Mouse (Mus musculus): ENCODE measurements at regions not wholly inside any gene's neighbourhood (a gene's known extent, or its start where the extent isn't known, plus 50 kb on each side); places are given as distances from the start of the nearest gene placed in this dataset.

DNA sequence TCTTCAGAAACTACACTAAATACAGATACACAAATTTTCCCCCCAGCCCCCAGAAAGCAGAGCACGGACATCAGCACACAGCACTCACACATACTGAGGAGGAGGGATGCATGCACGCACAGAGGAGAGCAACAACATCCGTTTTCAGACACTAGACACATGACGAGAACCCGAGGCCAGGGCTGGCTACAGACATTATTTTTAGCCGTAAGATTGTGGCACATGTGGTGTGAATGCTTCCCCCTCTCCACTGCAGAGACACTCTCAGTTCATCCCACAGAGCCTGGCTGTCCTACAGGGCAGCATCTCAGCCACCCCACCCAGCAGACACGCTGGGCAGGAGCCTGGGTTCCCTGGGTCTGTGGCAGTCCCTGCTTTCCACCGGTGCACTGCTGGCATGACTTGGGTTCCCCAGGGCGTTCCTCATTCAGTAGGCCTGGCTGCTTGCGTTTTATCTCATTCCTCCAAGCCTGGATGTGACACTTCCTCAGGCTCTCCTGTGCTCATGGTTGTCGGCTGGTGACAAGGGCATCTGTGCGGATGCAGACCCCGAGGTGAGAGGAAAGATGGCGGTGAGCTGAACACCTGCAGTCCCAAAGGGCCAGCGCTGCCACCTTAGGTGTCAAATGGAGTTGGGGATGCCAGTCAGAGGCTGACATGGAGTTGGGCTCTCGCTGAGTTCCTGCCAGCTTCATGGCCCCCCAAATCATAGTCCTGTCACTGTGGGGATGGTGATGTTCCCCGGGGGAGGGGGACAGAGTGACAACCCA lies 247.1 kb upstream of the Myt1l start:
- no peak for DNase-seq (ENCODE audit: low read depth)

DNA sequence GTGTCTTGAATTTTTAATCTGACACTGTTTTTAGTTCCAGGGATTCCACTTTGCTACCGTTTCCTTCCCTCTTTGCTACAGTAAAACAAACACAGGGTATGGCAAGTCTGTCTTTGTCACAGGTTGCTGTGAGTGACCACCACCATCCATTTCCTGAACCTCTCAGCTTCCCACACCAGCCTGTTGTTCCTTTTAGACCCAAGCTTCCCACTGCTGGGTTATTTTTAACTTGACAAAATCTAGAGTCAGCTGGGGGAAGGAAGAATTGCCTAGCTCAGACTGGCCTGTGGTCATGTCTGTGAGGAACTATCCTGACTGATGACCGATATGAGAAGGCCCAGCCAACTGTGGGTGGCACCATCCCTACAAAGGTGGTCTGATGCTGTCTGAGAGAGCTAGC lies 239.4 kb upstream of the Myt1l start:
- no peak for DNase-seq (ENCODE audit: low read depth)

DNA sequence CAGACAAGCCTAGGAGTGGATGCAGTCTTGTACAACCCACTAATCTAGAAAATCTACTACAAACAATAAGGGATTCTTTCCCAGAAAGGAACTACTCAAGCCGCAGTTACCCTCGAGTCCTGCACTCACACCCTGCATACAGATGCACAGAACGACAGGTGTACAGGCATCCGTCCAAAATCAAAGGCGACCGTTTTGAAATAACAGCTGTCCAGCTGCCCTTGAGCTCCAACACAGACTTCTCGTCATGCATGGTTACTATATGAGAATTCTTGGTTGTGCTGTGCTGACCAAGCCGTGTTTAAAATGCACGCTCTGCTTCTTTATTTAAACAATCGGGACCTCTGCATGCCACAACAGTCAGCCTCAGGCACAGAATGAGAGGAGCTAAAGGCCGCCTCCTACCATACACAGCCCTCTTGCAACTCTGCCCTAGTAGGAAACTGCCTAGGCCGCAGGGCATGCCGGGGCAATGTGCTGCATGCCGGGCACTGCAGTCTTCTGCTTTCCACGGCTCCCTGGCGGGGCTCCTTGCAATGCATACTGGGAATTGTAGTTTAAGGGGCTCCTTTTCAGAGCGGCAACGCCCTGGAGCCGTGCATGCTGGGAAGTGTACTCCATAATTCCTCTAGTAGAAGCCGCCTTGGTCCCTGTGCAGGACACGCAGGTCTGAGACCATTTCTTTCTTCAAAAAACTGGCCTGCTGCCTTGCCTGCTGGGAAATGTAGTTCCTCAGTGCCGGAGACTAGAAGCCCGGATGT lies 237.4 kb upstream of the Myt1l start:
- DNase-seq (ENCODE audit: low read depth) = peak; percentile 92

DNA sequence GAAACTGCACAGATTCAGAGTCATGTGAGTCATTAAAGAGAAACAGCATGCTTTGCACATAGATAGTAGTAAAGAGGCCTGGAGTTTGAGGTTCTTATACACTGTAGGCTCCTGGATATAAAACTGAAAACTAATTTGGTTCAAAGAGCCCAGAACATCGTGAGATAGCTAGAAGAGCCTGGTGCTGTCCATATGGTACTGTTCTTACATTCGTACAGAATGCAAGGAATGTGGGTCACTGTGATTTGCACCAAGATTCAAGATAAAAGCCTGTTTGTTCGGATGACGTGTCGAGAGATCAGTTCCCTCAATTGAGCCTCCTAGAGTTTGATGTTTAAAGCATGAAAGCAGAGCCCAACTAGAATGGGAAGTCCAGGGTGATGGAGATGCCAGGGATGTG lies 230.2 kb upstream of the Myt1l start:
- DNase-seq (ENCODE audit: low read depth) = no peak

DNA sequence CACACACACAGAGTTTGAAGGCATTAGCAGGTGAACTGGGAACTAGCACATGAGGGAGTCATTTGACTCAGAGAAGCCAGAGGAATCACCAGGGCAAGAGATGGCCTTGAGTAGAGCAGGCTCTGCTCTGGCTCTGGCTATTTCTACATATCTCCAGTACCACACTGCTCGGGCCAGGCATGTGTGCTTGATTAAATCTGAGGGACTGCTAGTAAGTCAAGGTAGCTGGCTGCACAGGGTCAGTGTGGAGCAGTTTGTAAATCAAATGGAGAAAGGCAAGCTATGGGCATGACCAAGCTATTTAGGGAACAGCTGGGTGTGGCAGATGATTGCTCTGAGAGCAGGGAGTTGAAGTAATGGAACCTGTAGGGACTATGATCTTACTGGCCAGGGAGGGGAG lies 212.5 kb upstream of the Myt1l start:
- no peak for DNase-seq (ENCODE audit: low read depth)

DNA sequence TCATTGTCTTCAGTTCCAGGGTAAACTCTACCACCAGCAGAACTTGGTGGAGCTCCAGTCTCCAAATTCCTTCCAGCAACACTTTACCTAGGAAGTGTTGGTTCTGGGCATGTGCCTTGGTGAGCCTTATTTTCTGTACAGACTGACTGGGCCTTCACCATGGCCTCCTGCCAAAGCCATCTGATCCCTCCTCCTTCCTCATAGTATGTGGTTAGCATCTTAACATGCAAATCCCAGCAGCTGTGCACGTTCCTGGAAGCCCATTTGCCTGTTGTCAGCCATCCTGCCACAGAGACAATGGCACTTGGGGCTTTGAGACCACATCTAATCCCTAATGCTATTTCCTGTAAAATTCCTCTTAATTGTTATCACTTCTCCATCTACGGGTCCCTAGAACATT lies 206.7 kb upstream of the Myt1l start:
- DNase-seq (ENCODE audit: low read depth) = no peak

DNA sequence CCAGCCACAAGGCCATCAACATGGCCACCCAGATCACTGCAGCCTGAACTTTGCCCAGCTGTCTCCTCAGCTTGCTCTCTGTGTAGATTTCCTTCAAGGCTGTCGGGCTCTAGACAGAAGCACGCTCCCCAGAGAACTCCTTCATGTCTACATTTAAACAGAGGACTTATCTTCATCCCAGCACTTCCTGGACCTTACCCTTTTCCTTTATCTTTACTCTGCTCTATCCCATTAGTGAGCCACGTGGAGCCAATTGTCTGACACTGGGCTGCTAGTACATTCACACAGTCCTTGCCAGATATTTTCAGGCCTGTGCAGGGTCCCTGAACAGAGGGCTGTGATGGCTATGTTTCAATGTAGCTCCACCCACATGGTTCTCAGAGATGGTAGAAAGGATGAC lies 204.7 kb upstream of the Myt1l start:
- no peak for DNase-seq (ENCODE audit: low read depth)

DNA sequence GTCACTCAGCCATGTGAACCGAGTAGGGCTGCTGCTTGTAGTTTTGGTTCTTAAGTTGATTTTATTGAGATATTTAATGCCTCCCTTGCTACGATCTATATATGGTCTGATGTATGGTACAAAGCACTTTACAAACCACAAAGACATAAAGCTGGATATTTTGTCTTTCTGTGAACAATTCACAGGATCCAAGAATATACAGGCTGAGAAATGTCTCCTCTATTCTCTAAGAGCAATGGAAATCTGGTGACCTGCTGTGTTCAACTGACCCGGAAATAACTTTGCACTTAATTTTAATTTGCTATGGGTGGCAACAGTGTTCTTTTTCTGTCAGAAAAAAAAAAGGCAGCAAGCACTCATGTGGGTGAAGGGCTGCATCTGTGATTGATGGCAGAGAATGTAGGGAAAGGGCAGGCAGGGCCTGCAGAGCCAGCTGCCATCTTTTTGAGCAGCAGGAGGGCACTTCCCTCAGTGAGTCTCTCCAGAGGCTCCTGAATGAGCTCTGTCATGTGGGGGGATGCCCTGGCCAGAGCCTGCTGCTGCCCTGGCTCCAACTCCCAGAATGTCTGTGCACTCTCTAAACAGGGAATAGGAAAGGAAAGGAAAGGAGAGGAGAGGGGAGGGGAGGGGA lies 192.2 kb upstream of the Myt1l start:
- no peak for DNase-seq (ENCODE audit: low read depth)

DNA sequence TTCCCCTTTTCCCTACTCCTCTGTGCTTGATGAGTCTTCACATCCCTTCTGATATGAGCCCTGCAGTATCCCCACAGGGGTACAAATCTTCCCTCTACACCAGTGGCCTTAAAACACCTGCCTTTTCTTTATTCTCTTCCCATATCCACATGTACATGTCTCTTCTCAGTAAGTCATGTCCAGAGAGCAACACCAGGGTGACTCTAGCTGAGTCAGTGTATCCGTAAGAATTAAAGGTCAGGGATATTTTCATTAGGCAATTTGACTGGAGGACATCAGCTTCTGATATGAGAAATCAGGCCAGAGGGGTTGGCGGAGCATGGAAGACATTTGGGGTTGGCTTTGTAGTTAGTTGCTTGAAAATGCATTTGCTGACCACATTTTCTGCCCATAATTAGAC lies 190.8 kb upstream of the Myt1l start:
- DNase-seq (ENCODE audit: low read depth) = no peak

DNA sequence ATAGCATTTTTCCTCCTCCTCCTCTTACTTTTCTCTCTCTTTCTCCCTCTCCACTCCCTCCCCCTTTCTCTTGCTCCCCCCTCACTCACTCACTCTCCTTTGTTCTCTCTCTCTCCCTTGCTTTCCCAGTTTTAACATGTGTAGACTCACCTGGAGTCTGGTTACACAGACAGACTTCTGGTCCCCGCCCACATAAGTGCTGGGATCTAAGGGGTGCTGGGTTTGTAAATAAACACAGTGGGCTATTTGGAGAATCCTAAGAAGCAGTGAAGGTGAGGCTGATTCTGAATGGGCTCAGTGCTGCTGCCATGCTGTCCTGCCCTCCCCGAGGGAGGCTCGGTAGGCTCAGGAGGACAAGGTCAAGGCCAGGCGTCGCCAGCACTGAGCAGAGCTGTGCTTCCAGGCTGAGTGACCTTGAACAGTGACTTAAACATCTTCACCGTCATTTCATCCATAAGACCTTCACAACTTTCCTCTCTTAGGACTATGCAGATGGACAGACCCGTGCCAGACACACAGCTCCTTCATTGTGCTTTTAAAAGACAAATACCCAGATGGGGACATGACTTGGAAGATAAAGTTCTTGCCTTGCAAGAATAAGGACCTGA lies 186.7 kb upstream of the Myt1l start:
- no peak for DNase-seq (ENCODE audit: low read depth)

DNA sequence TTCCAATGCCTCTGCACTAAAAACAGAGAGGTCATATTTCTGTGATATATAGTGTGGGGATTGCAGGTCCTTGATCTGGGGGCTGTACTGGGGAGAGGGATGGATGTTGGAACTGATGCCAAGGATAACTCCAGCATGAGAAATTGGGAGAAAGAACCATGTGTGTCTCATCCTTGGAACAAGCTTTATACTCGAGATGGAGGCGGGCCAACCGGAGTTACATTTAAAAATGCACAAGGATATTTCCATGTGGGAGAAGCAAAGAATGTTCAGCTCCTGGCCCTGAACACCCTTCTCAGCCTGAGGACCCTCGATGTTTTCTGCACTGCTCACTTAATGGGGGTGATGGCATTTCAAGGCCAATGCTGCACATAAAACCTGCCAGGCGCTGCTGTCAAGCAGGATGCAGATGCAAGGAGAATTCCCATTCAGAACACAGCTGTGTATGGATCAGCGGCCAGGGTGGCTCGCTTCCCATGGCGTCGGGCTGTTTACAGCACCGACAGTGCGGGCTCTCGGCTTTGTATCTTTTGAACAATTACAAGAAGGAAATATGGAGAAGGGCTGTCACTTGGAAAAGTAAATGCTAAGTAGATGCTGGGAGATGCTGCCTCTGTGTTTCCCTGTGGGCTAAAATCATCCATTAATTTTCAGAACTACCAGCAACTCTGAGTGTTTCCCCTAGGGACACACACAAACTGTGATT lies 184.9 kb upstream of the Myt1l start:
- no peak for DNase-seq (ENCODE audit: low read depth)

DNA sequence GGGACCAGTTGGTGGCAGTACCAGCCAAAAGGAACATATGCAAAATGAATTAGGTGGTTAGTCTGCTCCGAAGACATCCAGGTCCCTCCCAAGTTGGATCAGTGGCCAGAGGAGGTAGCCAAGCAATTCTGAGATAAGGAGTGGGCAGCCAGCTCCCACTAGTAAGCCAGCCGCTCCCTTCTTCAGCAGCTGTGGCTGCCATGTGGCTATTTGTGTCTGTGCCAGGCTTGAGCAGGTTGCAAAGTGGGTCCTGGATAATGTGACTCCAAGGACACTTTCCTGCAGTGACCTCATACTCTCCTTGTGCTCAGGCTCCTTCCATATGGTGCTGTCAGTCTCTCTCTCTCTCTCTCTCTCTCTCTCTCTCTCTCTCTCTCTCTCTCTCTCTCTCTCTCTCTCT lies 179.5 kb upstream of the Myt1l start:
- DNase-seq (ENCODE audit: low read depth) = no peak

DNA sequence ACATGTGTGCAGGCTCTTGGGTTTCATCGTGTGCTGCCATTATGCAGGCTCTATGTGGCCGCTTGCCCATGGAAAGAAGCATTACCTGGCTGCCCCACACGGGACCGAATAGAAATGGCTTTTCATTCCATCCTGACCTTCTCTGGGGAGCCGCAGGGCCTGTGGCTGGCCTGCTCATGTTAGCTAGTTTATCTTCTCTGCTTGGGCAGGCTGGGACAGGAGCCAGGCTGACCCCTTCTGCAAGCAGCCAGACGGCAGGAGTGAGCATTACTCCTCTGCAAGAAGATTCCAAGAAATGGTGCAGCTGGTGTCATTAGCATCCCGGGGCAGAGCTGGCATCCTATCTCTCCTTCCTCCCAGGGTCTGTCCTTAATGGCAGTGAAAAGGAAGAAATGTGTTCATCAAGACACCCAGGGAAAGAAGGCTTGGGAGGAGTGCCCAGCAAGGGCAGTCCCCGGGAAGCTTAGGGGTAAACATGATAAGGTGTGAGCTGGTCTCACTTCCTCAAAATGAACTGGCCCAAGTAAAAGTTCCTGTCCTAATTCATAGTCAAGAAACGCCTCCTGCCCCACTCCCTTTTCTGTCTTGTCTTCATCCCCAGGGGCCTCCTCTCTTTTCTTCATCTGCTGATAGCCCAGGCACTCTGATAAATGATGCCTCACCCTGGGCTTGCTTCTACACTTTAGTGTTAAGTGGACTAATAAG lies 178.9 kb upstream of the Myt1l start:
- no peak for DNase-seq (ENCODE audit: low read depth)

DNA sequence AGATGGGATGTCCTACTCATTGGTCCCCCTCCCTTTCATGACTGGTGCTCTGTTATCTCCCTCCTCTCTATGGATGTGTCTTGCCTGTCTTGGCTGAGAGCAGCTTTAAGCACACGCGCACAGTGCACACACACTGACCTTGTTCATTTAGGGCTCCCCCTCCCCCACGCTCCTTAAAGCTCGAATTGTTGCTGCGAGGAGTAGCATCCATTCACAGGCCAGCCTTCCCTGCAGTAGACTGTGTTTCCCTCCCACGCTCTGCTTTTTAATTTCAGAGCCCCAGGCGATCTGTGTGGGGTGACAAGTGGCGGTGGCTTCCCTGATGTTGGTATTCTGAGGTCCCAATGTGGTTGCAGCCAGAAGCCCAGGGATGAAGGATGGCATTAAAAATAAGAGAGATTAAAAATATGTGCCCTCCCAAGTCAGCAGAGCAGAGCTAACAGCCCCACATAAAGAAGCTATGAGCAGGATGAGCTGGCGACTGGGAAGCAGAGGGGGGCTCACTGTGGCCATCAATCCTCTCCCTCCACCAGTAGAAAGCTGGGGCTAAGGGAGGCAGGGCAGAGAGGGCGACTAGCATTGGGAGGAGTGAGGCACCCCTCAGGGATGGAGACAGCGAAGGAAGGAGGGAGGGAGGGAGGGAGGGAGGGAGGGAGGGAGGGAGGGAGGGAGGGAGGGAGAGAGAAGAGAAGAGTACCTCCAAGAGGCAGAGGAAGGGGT lies 174.2 kb upstream of the Myt1l start:
- DNase-seq (ENCODE audit: low read depth) = no peak

DNA sequence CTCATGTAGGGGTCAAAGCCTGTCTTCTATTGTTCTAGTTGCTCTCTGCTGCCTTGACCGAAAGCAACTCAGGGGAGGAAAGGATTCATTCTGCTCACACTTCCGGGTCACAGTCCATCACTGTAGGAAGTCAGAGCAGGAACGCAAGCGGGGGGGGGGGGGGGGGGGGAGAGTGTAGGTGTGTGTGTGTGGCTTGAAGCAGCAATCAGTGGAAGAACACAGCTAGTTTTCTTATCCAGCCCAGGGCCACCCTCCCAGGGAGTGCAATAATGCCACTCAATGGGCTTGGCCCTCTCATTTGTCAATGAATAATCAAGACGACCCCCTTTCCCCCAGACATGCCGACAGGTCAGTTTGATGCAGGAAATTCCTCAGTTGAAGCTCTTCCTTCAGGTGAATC lies 173.4 kb upstream of the Myt1l start:
- no peak for DNase-seq (ENCODE audit: low read depth)

DNA sequence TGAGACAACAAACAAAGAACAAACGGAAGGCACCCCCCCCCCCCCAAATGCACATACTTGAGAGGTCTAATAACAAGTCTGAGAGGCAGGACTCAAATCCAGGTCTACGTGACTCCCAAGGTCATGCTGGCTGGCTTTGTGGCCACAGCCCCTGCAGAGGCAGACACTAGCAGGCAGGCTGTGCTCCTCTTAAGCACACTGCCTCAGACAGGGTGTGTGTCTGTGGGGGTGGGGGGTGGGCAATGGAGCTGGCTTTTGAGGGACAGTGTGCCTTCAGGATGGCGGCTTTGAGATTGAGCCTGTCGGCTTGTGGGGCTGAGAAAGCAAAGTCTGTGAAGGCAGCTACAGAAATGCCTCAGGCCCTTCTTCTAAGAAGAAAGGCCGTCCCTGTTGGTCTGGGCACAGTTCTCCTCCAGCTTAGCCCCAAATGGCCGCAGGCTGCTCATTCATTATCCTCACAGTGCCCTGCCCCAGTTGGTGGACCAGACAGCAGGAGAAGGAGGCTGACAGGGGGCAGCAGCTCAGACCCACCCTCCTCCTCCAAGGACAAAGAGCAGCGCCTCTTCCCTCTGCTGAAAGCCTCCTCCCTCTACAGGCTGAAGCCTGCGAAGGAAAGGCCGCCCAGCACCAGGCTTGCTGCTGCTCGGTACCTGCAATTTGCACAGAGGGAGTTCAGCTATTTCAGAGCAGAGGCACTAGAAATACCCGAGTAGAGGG lies 171.3 kb upstream of the Myt1l start:
- no peak for DNase-seq (ENCODE audit: low read depth)

DNA sequence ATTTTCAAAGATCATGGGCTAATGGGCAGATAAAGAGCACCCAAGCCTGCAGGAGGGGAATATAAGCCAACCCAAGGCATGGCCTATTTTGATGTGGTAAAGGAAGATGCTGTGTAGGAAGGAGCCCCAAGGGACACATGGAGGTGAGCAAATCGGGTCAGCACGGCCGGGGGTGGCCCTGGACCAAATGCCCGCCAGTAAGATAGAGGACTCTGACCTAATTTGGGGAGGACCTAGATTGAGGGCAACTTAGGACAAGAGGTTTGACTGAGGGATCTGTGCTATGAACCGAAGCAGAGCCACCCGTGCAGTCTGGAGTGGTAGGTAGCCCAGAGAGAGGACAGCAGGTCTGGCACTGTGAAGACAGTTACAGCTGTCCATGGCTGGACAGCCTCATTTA lies 166.9 kb upstream of the Myt1l start:
- DNase-seq (ENCODE audit: low read depth) = no peak

DNA sequence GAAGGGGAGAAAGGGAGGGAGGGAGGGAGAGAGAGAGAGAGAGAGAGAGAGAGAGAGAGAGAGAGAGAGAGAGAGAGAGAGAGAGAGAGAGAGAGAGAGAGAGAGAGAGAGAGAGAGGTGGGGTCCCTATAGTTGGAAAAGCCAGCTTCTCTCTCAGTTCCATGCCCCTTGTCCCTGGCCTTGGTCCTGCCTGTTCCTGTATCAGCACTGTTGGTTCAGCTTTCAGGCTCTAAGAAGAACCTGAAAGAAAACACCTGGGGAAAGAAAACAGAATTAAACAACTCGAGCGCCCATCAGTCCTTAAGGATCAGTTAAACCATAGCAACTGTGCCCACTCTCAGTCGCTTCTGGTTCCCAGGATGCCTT lies 160.5 kb upstream of the Myt1l start:
- DNase-seq (ENCODE audit: low read depth) = peak; percentile 1

DNA sequence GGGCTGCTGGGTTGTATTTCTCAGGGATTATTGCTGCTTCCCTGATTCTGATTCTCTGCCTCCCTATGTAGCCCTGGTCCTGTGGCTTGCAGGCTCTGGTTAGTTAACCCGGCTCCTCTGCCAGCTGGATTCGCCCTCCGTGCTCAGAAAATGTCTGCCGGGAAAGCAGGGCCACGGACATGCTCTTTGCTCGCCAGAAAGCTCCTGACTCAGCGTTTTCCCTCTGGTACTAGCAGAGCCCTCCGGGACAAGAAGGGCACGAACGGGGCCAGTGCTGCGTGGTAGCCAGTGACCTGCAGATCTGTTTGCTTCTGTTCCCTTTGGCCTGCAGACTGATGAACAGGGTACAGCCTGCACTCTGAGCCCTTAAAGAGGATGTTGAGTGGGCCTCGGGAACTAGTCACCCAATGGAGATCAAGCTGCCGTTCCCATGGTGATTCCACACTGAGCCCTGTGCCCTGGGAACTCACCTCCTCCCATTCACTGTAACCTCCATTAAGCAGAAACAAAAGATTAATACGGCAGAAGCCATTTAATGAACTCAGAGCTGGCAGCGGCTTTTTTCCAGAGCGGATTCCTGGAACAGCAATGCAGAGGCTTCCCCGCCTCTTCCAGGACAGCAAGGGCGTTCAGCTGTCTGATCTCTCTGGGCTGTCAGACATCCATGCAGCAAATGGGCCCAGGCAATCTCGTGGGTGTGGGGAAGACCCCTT lies 159.9 kb upstream of the Myt1l start:
- DNase-seq (ENCODE audit: low read depth) = peak; percentile 12

DNA sequence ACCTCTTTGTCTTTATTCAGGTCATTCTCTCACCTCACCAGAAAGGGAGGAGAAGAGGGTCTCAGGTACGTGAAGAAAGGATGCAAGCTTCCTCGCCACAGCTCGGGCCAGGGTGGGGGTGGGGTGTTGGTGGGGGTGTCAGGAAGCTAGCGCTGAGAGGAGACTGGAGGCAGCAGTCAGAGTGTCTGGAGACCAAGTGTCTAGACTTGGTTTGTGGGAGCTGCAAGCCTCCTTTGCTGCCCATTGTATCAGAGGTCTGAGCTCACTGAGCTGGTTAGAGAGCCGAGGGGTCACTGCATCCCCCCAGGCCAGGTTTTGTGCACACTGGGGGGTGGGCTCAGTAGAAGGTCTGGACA lies 159.4 kb upstream of the Myt1l start:
- DNase-seq (ENCODE audit: low read depth) = no peak
